Mouse (Mus musculus): ENCODE measurements around the gene Spint1. TPM values are rescaled to one million over a fixed set of nuclear protein-coding genes. Genes with fewer than 3 reads are reported as not detected.

The Spint1 gene
- total RNA-seq, 2 experiments from 2014 or later = 0.15 TPM; not detected in 1

DNA sequence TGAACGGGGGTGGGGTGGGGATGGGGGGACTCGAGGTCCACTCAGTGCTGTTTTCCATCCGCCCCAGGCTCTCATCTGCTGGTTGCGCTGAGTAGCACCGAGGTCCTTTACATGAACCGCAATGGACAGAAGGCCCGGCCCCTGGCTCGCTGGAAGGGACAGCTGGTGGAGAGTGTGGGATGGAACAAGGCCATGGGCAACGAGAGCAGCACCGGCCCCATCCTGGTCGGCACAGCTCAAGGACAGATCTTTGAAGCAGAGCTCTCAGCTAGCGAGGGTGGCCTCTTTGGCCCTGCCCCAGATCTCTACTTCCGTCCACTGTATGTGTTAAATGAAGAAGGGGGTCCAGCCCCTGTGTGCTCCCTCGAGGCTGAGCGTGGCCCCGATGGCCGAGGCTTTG is 55.7 kb downstream of the Spint1 start:
- no peak for DNase-seq (ENCODE audit: low spot score in 2 of 2)

DNA sequence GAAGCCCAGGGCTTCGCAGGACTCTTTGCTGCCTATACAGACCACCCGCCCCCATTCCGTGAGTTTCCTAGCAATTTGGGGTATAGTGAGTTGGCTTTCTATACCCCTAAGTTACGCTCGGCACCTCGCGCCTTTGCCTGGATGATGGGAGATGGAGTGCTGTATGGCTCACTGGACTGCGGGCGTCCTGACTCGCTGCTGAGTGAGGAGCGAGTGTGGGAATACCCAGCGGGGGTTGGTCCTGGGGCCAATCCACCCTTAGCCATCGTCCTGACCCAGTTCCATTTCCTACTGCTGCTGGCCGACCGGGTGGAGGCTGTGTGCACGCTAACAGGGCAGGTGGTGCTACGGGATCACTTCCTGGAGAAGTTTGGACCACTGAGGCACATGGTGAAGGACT is 56.1 kb downstream of the Spint1 start:
- no peak for DNase-seq (ENCODE audit: low spot score in 2 of 2)

DNA sequence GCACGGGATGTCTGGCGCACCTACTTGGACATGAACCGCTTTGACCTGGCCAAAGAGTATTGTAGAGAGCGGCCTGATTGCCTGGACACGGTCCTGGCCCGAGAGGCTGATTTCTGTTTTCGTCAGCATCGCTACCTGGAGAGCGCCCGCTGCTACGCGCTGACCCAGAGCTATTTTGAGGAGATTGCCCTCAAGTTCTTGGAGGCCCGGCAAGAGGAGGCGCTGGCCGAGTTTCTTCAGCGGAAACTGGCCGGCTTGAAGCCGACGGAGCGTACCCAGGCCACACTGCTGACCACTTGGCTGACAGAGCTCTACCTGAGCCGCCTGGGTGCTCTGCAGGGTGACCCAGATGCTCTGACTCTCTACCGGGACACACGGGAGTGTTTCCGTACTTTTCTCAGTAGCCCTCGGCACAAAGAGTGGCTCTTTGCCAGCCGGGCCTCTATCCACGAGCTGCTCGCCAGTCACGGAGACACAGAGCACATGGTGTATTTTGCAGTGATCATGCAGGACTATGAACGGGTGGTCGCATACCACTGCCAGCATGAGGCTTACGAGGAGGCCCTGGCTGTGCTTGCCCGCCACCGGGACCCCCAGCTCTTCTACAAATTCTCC is 56.7 kb downstream of the Spint1 start:
- no peak for DNase-seq (ENCODE audit: low spot score in 2 of 2)

DNA sequence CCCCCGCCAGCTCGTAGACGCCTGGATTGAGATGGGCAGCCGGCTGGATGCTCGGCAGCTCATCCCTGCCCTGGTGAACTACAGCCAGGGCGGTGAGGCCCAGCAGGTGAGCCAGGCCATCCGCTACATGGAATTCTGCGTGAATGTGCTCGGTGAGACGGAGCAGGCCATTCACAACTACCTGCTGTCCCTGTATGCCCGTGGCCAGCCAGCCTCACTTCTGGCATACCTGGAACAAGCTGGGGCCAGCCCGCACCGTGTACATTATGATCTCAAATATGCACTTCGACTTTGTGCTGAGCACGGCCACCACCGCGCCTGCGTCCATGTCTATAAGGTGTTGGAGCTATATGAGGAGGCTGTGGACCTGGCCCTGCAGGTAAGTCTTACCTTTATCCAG is 57.2 kb downstream of the Spint1 start:
- no peak for DNase-seq (ENCODE audit: low spot score in 2 of 2)

DNA sequence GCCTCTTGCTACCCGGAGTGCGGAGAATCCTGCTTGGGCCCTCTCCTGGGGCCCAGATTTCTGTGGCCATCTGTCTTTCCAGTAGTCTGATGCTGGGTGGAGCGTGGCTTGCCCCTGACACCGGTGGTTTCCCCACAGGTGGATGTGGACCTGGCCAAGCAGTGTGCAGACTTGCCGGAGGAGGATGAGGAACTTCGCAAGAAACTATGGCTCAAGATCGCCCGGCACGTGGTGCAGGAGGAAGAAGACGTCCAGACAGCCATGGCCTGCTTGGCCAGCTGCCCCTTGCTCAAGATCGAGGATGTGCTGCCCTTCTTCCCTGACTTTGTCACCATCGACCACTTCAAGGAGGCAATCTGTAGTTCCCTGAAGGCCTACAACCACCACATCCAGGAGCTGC is 59.6 kb downstream of the Spint1 start:
- no peak for DNase-seq (ENCODE audit: low spot score in 2 of 2)

DNA sequence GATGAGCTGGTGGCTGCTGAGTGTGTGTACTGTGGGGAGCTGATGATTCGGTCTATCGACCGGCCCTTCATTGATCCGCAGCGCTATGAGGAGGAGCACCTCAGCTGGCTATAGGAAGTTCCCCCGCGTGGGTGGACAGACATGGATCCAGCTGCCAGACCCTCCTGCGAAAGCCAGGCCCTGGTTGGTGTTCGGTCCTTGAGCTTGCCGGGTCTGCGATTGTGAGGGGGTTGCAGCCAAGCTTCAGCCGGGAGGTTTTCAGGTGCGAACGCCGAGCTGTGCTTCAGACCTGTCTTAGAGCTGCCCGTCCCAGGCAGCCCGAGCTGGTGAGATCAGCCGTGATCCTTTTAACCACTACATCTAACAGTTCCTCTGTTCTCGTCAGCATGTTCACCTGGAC is 60.3 kb downstream of the Spint1 start:
- DNase-seq (ENCODE audit: low spot score in 2 of 2) = no peak

DNA sequence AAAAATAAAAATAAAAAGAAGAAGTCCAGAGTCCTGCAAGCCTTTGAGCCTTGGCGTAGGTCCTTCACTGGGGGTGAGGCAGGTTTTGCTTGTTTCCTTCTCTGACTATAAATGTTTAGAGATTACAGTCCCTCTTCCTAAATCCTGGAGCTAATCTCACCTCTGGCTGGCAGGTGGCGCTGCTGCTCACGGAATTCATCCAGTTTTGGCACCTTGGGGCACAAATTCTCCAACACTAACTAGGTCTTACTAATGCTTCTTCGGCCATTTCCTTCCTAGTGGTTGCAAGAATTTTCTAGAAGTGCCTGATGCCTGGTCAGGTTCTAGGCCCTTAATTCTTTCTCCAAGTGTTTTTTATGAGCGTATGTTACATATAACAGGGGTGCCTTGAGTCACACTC is 61.2 kb downstream of the Spint1 start:
- peak in 1 of 2 experiments; percentile 48 for DNase-seq (ENCODE audit: low spot score in 2 of 2)

DNA sequence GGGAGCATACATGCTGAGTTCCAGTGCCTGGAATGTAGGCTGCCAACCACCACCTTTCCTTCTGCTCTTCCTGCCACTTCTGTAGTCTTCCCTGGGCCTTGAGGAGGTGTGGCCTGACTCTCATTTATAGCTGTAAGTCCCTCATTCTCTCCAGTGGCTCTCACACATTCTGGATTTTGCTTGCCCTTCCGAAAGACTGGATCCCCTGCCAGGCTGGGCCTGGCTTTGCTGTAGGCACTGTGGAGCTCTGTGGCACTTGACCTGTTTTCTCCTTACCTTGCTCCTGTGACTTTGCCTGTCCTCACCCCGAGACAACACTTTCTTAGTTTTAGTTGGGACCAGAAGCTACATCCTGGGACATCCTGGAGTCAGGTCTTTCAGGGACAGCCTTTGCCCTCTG is 61.7 kb downstream of the Spint1 start:
- DNase-seq (ENCODE audit: low spot score in 2 of 2) = no peak

Other genes starting within 250 kb of the Spint1 start
- gene Ccdc32, start 208.0 kb upstream of the Spint1 start, total RNA-seq (2021) = 10 to 100 TPM; 11.2 to 12.9 TPM
- gene Rpusd2, start 202.6 kb upstream of the Spint1 start, total RNA-seq (2021) = 1 to 10 TPM; 5.8 to 6.3 TPM
- 10 to 100 TPM; 10.4 to 12.2 TPM for gene Knl1, start 190.2 kb upstream of the Spint1 start, total RNA-seq (2021)
- 10 to 100 TPM in 1 of 2 experiments, 1 to 10 TPM in 1; 8.4 to 10.4 TPM for gene Rad51, start 124.6 kb upstream of the Spint1 start, total RNA-seq (2021)
- gene Rmdn3, start 80.3 kb upstream of the Spint1 start, total RNA-seq (2021) = 10 to 100 TPM; 12.6 to 13.7 TPM
- gene Gchfr, start 69.6 kb upstream of the Spint1 start, total RNA-seq (2021) = 1 to 10 TPM; 1.2 to 1.5 TPM
- under 1 TPM in 1 of 2 experiments, not detected in 1; 0.10 TPM for gene Gm14137, start 62.9 kb upstream of the Spint1 start, total RNA-seq (2021)
- gene Zfyve19, start 28.7 kb upstream of the Spint1 start, total RNA-seq (2021) = 10 to 100 TPM; 24.6 to 25.9 TPM
- gene Dnajc17, start 28.6 kb upstream of the Spint1 start, total RNA-seq (2021) = 10 to 100 TPM; 16.7 to 17.2 TPM
- not detected for gene Ppp1r14d, start 7.5 kb upstream of the Spint1 start, total RNA-seq (2021)
- under 1 TPM in 1 of 2 experiments, not detected in 1; 0.16 TPM for gene Rhov, start 33.9 kb downstream of the Spint1 start, total RNA-seq (2021)
- 10 to 100 TPM; 12.6 to 13.0 TPM for gene Vps18, start 51.4 kb downstream of the Spint1 start, total RNA-seq (2021)
- 10 to 100 TPM; 13.7 to 13.9 TPM for gene Dll4, start 88.4 kb downstream of the Spint1 start, total RNA-seq (2021)
- under 1 TPM; 0.65 to 0.88 TPM for gene Chac1, start 113.9 kb downstream of the Spint1 start, total RNA-seq (2021)
- gene Ino80, start 240.3 kb downstream of the Spint1 start, total RNA-seq (2021) = 10 to 100 TPM; 18.0 TPM